Mouse (Mus musculus) E14TG2a.4 (cell line): ENCODE measurements around the gene Ccdc78.

Source experiments
- CTCF ChIP-seq: conservative IDR thresholded peaks from 2 replicates; pipeline ENCODE4 v1.5.1; 2014; ENCODE audit warnings: low read length
- NANOG ChIP-seq: IDR thresholded peaks from 2 replicates; pipeline ENCODE4 v1.6.1; 2014; ENCODE audit warnings: borderline replicate concordance, low read length, mixed read lengths
- POU5F1 ChIP-seq: IDR thresholded peaks from 2 replicates; pipeline ENCODE4 v1.6.1; 2014; ENCODE audit warnings: low read length, borderline replicate concordance

DNA sequence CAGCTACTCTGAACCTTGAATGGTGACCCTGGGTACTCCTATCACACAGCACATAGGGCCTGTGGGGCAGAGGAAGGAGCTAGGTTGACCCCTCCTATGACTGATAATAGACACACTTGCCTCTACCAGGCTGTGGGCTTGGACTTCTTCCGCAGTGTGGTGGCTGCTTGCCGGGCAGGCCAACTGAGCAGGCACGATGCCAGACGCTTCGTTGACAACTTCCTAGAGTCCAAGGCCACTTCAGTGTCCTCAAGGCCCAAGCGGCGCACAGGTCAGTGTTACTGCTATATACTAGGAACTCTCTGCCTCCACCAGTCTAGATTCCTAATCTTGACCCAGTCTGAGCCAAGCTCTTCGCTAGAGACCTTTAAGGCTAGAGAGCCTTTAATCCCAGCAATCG is 42.5 kb upstream of the Ccdc78 start:
- no peak for TF ChIP-seq CTCF
- no peak for TF ChIP-seq POU5F1
- TF ChIP-seq NANOG = no peak
